Mouse (Mus musculus) layer of hippocampus, adult 18-20 months (tissue): Measurements from ENCODE around the gene Lats2. TPM values are rescaled to one million over a fixed set of nuclear protein-coding genes. Genes with fewer than 3 reads are reported as not detected.

Source experiments
- DNase-seq, 2 experiments: peaks; one replicate each; pipeline ENCODE4 v3.0.0; 2022; ENCODE audit warnings: low spot score in 2 of 2
- microRNA-seq, 2 experiments: library from miRNA; unstranded; fragments of <30 nt; microRNA quantifications; one replicate each; pipeline ENCODE4 v1.2.0; 2021
- total RNA-seq, 2 experiments: library from RNA; stranded (reverse); gene quantifications; 2 replicates each; pipeline ENCODE4 v1.2.3; 2021

The Lats2 gene
- total RNA-seq, 2 experiments from 2014 or later = 52.7 to 54.4 TPM

DNA sequence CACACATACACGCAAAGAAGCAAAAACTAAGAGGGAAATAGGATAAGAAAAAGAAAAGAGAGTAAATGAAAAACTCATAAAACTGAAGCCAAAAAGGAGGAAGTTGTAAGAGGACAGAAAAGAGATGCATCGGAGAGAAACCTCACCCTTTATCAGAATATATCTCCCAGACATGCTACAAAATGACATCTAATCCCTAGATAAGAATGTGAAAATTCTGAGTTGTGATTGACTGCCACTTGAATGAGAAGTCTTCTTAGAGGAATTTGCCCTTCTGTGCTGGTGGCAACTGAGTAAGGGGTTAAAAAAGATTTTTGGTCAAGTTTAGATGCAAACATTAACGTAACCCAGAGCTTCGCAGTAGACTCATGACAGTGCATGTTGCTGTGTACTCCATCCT is 112.0 kb downstream of the Lats2 start:
- no peak for DNase-seq

Small RNA genes lying within 50 kb of the gene (microRNA-seq; reads per million reads assigned to microRNA genes)
- gene Mir3077 = 1.2 to 1.7 reads per million in 2 experiments

Other genes with a start within 250 kb of the Lats2 start
- 10 to 100 TPM; 14.1 to 14.2 TPM for gene Il17d, start 233.6 kb downstream of the Lats2 start, total RNA-seq
- gene Eef1akmt1, start 186.8 kb downstream of the Lats2 start, total RNA-seq = 10 to 100 TPM; 30.3 to 35.9 TPM
- 10 to 100 TPM; 12.2 to 13.1 TPM for gene Xpo4, start 93.0 kb downstream of the Lats2 start, total RNA-seq
- 1 to 10 TPM in 1 of 2 experiments, under 1 TPM in 1; 0.30 to 2.5 TPM for gene Gm49361, start 12.3 kb downstream of the Lats2 start, total RNA-seq
- gene Sap18, start 39.8 kb upstream of the Lats2 start, total RNA-seq = 10 to 100 TPM; 44.9 to 58.8 TPM
- under 1 TPM; 0.32 to 0.58 TPM for gene Ska3, start 67.8 kb upstream of the Lats2 start, total RNA-seq
- gene Mrpl57, start 67.8 kb upstream of the Lats2 start, total RNA-seq = 10 to 100 TPM; 64.5 to 72.0 TPM
- gene Zdhhc20, start 131.9 kb upstream of the Lats2 start, total RNA-seq = 10 to 100 TPM; 45.1 to 48.4 TPM
- gene Micu2, start 240.9 kb upstream of the Lats2 start, total RNA-seq = 10 to 100 TPM; 23.5 to 23.8 TPM